Mouse (Mus musculus): Measurements from ENCODE around the gene Ky. TPM values are rescaled to one million over a fixed set of nuclear protein-coding genes. Genes with fewer than 3 reads are reported as not detected.

Gene Ky
- total and polyA plus RNA-seq, 3 experiments, result not detected

DNA sequence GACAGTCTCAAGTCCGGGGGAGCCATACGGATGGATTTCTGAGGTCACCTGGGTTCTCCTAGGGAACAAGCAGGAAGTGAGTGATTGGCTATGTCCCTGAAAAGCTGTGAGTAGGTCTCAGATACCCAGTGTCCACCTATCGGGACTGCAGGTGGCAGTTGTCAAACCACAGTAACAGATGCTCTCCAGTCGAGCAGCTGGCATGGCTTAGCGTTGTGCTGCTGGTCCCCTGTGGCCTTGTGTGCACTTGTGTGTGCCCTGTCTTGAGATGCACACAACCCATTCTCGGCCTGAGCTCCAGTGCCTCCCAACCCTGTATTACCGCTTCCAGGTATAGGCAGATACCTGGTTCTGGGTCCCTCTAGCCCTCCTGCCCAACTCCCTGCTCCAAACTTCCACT lies 23.0 kb downstream of the Ky start:
- no peaks in the 10 kb centered on the region for H3K79me2 ChIP-seq (ENCODE audit: control insufficient read depth, insufficient read depth, low read length, poor library complexity)
- H3K36me3 ChIP-seq (ENCODE audit: control insufficient read depth in 1 of 2, insufficient read depth in 2 of 2, low read length in 2 of 2), result no peaks in the 10 kb centered on the region
- H3K27ac ChIP-seq (ENCODE audit: control insufficient read depth, low read depth, low read length), result no peak overlapping the region
- TF ChIP-seq RAD21 (IDR thresholded peaks at IDR 0.05; ENCODE audit: low read depth, low read length) (no peak), TAL1 (IDR thresholded peaks at IDR 0.05; ENCODE audit: low read length) (no peak), MAX (IDR thresholded peaks at IDR 0.05; ENCODE audit: low read length) (no peak), MAFK (IDR thresholded peaks at IDR 0.05; ENCODE audit: borderline replicate concordance, low read depth, low read length) (no peak), POLR2AphosphoS2 (IDR thresholded peaks at IDR 0.05; ENCODE audit: low read length) (no peak), MEF2A (IDR thresholded peaks at IDR 0.05; ENCODE audit: extremely low read depth, insufficient replicate concordance, low read depth, low read length, poor library complexity, severe bottlenecking) (no peak), ZKSCAN1 (IDR thresholded peaks at IDR 0.05; ENCODE audit: low read depth, low read length) (no peak), USF1 (IDR thresholded peaks at IDR 0.05; ENCODE audit: low read depth, low read length) (no peak), KAT2A (conservative IDR thresholded peaks at IDR 0.05; ENCODE audit: low read depth, low read length) (no peak)
- H3K4me3 ChIP-seq (ENCODE audit: control insufficient read depth in 1 of 2, insufficient read depth in 1 of 2, low read depth in 2 of 2, low read length in 2 of 2), result no peak overlapping the region
- H3K9ac ChIP-seq (ENCODE audit: control insufficient read depth, low read depth, low read length, poor library complexity, severe bottlenecking), result no peak overlapping the region
- DNase-seq (ENCODE audit: low read depth, low spot score), result no peak
- no peaks in the 10 kb centered on the region for H3K4me1 ChIP-seq (ENCODE audit: control insufficient read depth in 1 of 2, insufficient read depth in 2 of 2, low read length in 2 of 2)
- no peaks in the 10 kb centered on the region for H3K27me3 ChIP-seq (ENCODE audit: control insufficient read depth in 1 of 2, insufficient read depth in 2 of 2, low read length in 2 of 2)
- no peaks in the 10 kb centered on the region for H3K9me3 ChIP-seq (replicated peaks; ENCODE audit: insufficient read depth, low read length)

DNA sequence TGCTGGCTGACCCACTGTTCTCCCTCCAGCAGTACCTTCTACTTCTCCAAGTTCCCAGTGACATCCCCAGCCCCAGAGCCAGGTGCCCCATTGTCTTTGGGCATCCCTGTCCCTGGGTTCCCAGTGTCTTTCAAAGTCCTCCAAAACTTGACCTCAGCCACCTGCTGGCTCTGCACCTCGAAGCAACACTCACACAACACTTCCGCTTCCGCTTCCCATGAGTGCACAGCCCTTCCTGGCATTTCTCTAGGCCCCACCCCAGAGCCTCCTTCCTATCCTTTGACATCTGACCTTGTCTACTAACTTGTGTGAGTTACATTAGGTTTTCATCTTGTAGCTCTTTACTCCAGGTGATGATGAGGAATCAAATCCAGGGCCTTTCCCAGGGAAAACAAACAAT lies 23.5 kb downstream of the Ky start:
- Histone ChIP-seq H3K4me3 (ENCODE audit: control insufficient read depth in 1 of 2, insufficient read depth in 1 of 2, low read depth in 2 of 2, low read length in 2 of 2) (no peak overlapping the region), H3K79me2 (ENCODE audit: control insufficient read depth, insufficient read depth, low read length, poor library complexity) (no peaks in the 10 kb centered on the region), H3K4me1 (ENCODE audit: control insufficient read depth in 1 of 2, insufficient read depth in 2 of 2, low read length in 2 of 2) (no peaks in the 10 kb centered on the region), H3K9me3 (replicated peaks; ENCODE audit: insufficient read depth, low read length) (no peaks in the 10 kb centered on the region), H3K36me3 (ENCODE audit: control insufficient read depth in 1 of 2, insufficient read depth in 2 of 2, low read length in 2 of 2) (no peaks in the 10 kb centered on the region), H3K9ac (ENCODE audit: control insufficient read depth, low read depth, low read length, poor library complexity, severe bottlenecking) (no peak overlapping the region), H3K27ac (ENCODE audit: control insufficient read depth, low read depth, low read length) (no peak overlapping the region), H3K27me3 (ENCODE audit: control insufficient read depth in 1 of 2, insufficient read depth in 2 of 2, low read length in 2 of 2) (no peaks in the 10 kb centered on the region)
- DNase-seq (ENCODE audit: low read depth, low spot score), result no peak
- TF ChIP-seq MYB (IDR thresholded peaks at IDR 0.05; ENCODE audit: low read depth, low read length), result no peak
- TF ChIP-seq MAX (IDR thresholded peaks at IDR 0.05; ENCODE audit: low read length), result no peak
- TF ChIP-seq MAFK (IDR thresholded peaks at IDR 0.05; ENCODE audit: borderline replicate concordance, low read depth, low read length), result no peak
- no peak for TF ChIP-seq KAT2A (conservative IDR thresholded peaks at IDR 0.05; ENCODE audit: low read depth, low read length)
- no peak for TF ChIP-seq ZMIZ1 (IDR thresholded peaks at IDR 0.05; ENCODE audit: low read depth, low read length)
- TF ChIP-seq MEF2A (IDR thresholded peaks at IDR 0.05; ENCODE audit: extremely low read depth, insufficient replicate concordance, low read depth, low read length, poor library complexity, severe bottlenecking), result no peak
- no peak for TF ChIP-seq MYC (IDR thresholded peaks at IDR 0.05; ENCODE audit: low read depth, low read length)
- no peak for TF ChIP-seq ZKSCAN1 (IDR thresholded peaks at IDR 0.05; ENCODE audit: low read depth, low read length)
- TF ChIP-seq EP300 (IDR thresholded peaks at IDR 0.05; ENCODE audit: low read depth in 1 of 2, low read length in 2 of 2), result no peak
- no peak for TF ChIP-seq ELF1 (IDR thresholded peaks at IDR 0.05; ENCODE audit: low read depth, low read length)
